Mouse (Mus musculus): ENCODE data around the gene Glrx5.

Gene Glrx5

GRCm38 (mm10) chr12:105029890-105030289 is 2.6 kb upstream of the Glrx5 start:
- DNase-seq (ENCODE audit: extremely low read depth, low read depth, low spot score): no peak

- no peak for DNase-seq (ENCODE audit: extremely low read depth, low read depth, low spot score)
These were observed 1.1 kb upstream of the Glrx5 start for GRCm38 (mm10) chr12:105031081-105032058.

GRCm38 (mm10) chr12:105032832-105033775 is 616 bp downstream of the Glrx5 start:
- no peak for DNase-seq (ENCODE audit: extremely low read depth, low read depth, low spot score)

GRCm38 (mm10) chr12:105034130-105034769 is 1.8 kb downstream of the Glrx5 start:
- no peak for DNase-seq (ENCODE audit: extremely low read depth, low read depth, low spot score)

GRCm38 (mm10) chr12:105038211-105038610 is 5.7 kb downstream of the Glrx5 start:
- no peak for DNase-seq (ENCODE audit: extremely low read depth, low read depth, low spot score)

- no peak for DNase-seq (ENCODE audit: extremely low read depth, low read depth, low spot score)
These were observed 6.4 kb downstream of the Glrx5 start for GRCm38 (mm10) chr12:105038918-105039317.

- DNase-seq (ENCODE audit: extremely low read depth, low read depth, low spot score): no peak
These were observed 7.2 kb downstream of the Glrx5 start for GRCm38 (mm10) chr12:105039578-105040289.

- DNase-seq (ENCODE audit: extremely low read depth, low read depth, low spot score): no peak
These were observed 8.5 kb downstream of the Glrx5 start for GRCm38 (mm10) chr12:105040950-105041349.

- DNase-seq (ENCODE audit: extremely low read depth, low read depth, low spot score): no peak
These were observed 10.6 kb downstream of the Glrx5 start for GRCm38 (mm10) chr12:105043081-105043480.

- no peak for DNase-seq (ENCODE audit: extremely low read depth, low read depth, low spot score)
These were observed 12.3 kb downstream of the Glrx5 start for GRCm38 (mm10) chr12:105044775-105045174.

- DNase-seq (ENCODE audit: extremely low read depth, low read depth, low spot score): no peak
These were observed 15.9 kb downstream of the Glrx5 start for GRCm38 (mm10) chr12:105048301-105048863.

GRCm38 (mm10) chr12:105049813-105050212 is 17.3 kb downstream of the Glrx5 start:
- DNase-seq (ENCODE audit: extremely low read depth, low read depth, low spot score): no peak

GRCm38 (mm10) chr12:105050898-105051297 is 18.4 kb downstream of the Glrx5 start:
- no peak for DNase-seq (ENCODE audit: extremely low read depth, low read depth, low spot score)

- no peak for DNase-seq (ENCODE audit: extremely low read depth, low read depth, low spot score)
These were observed 21.6 kb downstream of the Glrx5 start for GRCm38 (mm10) chr12:105054041-105054440.

- no peak for DNase-seq (ENCODE audit: extremely low read depth, low read depth, low spot score)
These were observed 22.8 kb downstream of the Glrx5 start for GRCm38 (mm10) chr12:105055308-105055707.

- no peak for DNase-seq (ENCODE audit: extremely low read depth, low read depth, low spot score)
These were observed 27.5 kb downstream of the Glrx5 start for GRCm38 (mm10) chr12:105060006-105060405.

- no peak for DNase-seq (ENCODE audit: extremely low read depth, low read depth, low spot score)
These were observed 31.0 kb downstream of the Glrx5 start for GRCm38 (mm10) chr12:105063201-105064134.

- no peak for DNase-seq (ENCODE audit: extremely low read depth, low read depth, low spot score)
These were observed 31.7 kb downstream of the Glrx5 start for GRCm38 (mm10) chr12:105064168-105064567.

GRCm38 (mm10) chr12:105065119-105065518 is 32.6 kb downstream of the Glrx5 start:
- no peak for DNase-seq (ENCODE audit: extremely low read depth, low read depth, low spot score)
